Mouse (Mus musculus): ENCODE data around the gene Rasl11b.

Gene Rasl11b

GRCm38 (mm10) chr5:74214501-74215110 lies 19.5 kb downstream of the Rasl11b start:
- DNase-seq, result no peak

DNA sequence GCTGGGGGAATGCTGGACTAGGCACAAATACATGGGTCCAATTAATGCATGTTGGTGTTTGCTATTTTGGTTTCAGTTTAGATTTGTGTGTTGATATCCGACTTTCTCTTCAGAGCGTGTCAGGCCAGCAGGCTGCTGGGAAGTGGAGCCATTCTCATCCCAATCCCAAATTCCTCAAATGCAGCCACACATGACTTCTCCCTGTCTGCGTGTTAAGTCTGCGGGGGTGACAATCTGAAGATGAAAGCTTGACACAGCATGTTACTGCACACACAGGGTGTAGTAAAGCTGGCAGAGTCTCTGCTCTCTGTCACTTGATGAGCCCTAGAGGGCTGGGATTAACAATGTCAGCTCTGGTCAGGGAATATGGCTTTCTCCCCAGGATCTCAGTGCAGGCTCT lies 20.0 kb downstream of the Rasl11b start:
- DNase-seq, result no peak

DNA sequence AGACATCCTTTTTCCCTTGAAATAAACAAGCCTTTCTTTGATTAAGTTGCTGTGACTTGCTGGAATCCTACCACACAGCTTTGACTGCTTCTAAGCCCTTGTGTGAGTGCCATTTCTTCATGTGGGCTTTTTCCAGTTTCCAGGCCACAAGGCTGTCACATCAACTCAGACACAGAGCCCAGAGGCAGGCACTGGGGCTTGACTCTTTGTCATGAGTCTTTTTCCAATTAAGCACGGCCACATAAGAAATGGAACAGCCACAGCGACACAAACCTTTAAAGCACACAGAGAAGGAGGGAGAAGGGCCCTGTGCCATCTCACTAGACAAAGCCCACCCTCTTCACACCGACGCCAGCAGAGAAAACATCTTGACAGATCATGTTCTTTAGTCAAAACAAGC lies 23.4 kb downstream of the Rasl11b start:
- no peak for DNase-seq

DNA sequence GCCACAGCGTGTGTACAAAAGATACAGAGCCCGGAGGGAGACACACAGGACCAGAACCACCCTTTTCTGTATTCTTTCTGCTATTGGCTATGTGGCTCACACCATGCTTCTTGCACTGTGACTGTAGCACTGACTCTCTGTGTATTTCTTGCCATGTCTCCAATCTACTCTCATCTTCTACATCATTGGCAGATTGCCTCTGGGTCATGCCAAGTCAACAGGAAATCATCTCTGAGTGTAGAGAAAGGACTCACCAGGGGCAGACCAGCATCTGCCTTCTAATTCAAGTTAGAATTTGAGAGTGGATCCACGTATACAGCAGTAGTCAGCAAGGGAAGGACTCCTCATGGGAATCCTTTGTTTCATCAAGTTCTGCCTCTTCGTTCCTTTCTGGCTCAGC lies 27.5 kb downstream of the Rasl11b start:
- no peak for DNase-seq

DNA sequence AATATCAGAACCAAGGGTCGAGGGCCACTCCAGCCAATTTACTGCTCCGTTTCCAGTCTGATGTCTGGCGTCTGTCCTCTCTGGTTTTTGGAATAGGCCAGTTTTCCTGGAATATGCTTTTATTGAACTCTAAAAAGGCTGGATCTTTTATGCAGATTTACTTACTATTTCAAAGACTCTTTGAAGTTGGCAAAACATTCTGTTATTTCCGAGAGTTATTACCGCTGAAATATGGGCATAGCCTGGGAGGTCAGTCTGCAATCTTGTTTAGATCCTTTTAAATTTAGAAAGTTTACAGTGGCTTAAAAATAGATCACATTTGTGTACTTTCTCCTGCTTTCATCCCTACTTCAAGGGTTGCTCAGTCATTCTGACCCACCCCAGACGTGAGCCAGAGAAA lies 29.4 kb downstream of the Rasl11b start:
- no peak for DNase-seq

DNA sequence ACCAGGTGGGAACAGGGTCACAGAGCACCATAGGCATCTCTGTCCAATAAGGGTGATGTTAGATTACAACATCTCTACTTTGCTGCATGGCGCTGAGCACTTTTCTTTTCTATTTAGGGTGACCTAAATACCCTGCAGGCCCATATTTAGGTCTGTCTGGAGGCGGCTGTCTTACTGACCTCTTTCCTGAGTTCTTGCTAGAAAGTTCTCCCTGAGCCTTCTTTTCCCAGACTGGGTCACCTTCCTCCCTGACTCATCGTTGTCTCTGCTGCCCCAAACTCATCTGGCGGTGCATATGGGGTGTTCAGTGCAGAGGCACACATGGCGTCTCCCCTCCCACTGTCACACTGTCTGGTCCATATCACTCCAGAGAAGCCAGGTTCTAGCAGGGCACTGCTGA lies 31.1 kb downstream of the Rasl11b start:
- no peak for DNase-seq

GRCm38 (mm10) chr5:74227352-74227751 lies 32.3 kb downstream of the Rasl11b start:
- DNase-seq, result no peak

GRCm38 (mm10) chr5:74228938-74229337 lies 33.9 kb downstream of the Rasl11b start:
- no peak for DNase-seq

GRCm38 (mm10) chr5:74229775-74230413 lies 34.8 kb downstream of the Rasl11b start:
- DNase-seq, result no peak

DNA sequence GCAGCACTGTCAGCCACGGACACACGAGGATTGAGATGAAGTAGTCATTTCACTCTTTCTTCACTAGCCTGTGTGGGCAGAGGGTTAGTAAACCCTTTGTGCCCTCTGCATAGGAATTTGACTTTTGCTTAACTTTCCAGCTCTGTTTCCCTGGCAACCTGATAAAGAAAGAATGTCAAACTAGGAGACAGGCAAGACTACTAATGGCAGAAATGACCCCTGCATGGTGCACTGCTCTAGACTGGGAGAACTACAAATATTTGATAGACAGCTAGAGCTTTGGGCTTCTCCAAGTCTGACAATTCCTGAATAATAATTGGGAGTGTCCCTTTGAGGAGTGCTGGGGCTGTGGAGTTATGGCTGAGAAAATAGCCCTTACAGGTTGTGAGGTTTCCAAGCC lies 35.4 kb downstream of the Rasl11b start:
- DNase-seq, result no peak

GRCm38 (mm10) chr5:74233808-74234207 lies 38.7 kb downstream of the Rasl11b start:
- no peak for DNase-seq

- DNase-seq, result no peak
These were observed 44.3 kb downstream of the Rasl11b start for GRCm38 (mm10) chr5:74239369-74239768.

DNA sequence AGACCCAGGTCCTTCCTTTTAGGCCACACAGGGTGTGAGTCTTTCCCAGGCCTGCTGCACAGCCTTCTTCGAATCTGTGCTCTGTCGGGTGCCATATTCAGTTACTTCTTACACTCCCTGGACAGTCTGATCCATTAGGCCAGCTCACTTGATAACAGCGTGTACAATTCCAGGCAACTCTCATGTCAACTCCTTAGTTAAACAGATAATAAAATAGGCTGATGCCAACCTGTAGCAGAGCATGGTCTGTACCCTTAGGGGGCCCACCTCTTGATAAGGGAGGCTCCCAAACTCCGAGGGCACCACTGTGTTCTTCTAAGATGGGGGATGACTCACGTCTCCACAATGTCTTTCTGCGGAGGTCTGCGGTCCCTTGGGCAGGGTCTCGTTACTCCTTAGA lies 45.2 kb downstream of the Rasl11b start:
- no peak for DNase-seq

DNA sequence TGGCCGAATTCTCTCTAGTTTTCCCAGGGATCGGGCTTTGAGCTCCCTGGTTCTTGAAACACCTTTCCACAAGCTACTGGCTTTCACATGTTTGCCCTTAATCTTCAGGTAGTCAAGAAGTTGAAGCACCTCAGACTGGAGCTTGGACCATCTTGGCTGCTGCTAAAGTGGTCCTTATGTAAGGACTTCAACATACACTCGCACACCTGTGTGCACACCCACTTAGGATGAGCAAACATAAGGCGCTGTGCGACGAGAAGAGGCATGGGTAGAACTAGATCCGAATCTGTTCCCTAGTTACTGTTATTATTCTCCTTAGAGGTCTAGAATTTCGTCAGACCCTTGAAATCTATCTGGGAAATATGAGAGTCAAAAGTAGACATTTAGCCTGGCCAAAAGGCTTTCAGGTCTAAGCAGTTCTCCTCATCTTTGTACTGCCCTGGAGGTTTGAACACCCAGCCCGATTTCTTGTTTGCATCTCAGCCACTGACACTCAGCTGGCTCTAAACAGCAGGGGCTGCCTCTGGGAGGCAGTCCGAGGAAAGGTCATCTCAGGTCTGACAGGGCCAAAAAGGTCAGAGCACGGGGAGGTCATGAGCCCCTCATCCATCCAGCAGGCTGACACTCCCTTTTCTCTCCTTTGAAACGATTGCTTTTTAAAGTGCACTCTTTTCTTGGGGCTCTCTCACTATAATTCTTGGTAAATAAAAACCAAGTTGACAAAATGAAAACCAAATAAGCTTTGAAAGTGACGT lies 46.0 kb downstream of the Rasl11b start:
- DNase-seq, result no peak

GRCm38 (mm10) chr5:74242654-74243053 lies 47.6 kb downstream of the Rasl11b start:
- no peak for DNase-seq

- DNase-seq, result peak; percentile 68 to 79
These were observed 49.4 kb downstream of the Rasl11b start for GRCm38 (mm10) chr5:74244406-74245019.

DNA sequence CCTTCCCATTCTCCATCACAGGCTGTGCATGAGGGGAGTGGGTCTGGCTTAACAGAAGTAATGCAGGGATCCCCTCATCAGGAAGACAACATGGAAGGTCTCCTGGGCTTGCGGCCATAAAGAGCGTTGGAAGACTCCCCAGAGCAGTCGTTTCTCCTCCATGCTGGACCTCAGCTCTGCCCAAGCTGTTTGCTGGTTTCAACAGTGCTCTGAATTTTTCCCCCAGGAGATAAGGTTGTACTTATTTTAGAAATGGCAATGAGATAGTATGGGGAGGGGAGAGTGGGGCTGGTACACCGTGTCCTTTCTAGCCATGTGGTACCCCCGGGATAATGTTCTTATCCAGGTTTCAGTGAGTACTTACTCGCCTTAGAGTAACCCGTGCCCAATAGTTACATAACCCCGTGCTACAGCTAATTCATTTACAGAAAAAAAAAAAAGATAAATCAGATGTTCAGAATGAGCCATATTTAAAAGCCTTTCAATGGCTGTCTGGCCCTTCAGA lies 50.6 kb downstream of the Rasl11b start:
- no peak for DNase-seq

- no peak for DNase-seq
These were observed 51.4 kb downstream of the Rasl11b start for GRCm38 (mm10) chr5:74246453-74246852.

DNA sequence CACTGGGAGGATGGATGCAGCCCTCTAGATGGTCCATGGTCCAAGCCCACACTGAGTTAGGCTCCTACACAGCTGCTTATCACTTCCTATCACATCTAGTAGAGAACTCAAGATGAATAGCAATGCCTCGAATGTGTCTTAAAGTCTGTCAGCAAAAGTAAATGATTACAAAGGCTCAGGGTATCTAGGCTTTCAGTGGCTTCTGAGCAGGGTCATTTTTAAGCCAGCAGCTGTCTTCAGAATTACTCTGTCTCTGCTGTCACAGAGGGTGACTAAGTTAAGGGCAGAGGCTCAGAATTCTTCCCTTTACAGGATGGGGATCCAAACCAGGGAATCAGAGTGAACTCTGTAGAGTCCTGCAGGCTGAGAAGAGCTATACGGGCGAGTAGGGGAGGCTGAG lies 51.9 kb downstream of the Rasl11b start:
- DNase-seq, result no peak

Data from cerebellum, postnatal 25 days (tissue).